Mouse (Mus musculus): ENCODE measurements around the gene Ddx42. TPM values are rescaled to one million over a fixed set of nuclear protein-coding genes. Genes with fewer than 3 reads are reported as not detected.
"Not testable (repeated sequence)": the region's sequence is repeated elsewhere in the genome, so short reads cannot be mapped to it uniquely, and the experiment has no call there.

Gene Ddx42
- 10 to 100 TPM; 37.3 to 38.8 TPM for total RNA-seq (2021)

DNA sequence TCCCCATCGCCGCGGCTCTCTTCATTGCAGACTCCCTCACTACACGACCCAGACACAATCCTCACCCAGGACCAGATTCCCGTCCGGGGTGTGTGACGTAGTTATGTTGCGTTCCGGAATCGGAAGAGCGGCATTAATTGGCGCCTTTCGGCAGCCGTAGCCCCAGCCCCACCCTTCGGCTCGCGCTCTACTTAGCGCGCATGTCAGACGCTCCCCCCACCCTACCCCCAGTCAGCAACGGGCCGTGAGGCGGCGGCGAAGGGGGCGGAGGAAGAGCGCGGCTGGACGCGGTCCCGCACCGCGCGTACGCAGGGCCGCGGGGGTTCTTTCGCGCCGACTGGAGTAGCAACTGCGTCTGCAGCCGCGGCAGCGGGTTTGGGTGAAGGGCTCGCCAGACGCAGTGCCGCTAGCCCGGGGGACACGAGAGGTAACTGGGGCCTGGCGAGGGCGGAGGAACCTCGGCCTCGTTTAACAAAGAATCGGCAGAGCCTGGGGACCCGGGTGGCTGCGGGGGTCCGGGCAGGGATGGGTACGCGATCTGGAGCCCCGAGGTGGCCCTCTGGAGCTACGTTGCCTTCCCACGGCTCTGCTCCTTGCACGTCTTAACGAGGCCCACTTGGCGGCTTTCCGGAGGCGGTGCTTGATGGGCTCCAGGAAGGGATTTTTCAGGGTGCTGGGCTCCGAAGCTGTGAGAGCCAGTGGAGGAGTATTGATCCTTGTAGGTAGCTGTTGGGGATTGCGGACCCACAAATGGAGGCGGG lies at the start of gene Ddx42:
Gene Ddx42 (plus strand): TSS at position 197 of the 761 bp plus-strand sequence.
- DNase-seq, result peak; percentile 92 to 93
- intact Hi-C loops (cut with DNase I), result no loop called here

DNA sequence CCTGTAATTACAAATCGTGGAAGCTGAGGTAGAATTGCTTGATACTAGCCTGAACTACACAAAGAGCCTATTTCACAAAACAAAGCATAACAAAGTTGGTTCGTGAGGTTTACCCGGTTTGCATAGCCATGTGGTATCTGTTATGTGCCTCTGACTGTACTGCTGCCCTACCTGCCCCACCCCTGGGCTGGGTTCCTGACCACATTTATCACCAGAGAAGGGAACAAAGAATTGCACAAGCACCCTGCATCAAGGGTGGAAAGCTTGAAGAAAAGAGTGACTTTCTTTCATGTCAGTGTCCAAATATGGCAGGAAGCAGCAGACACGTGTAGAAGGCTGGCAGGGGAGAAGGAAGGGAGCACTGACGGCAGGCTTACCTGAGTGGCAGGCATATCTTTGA lies 49.3 kb upstream of the Ddx42 start:
- DNase-seq, result no peak
- intact Hi-C loops (cut with DNase I), result no loop called here

DNA sequence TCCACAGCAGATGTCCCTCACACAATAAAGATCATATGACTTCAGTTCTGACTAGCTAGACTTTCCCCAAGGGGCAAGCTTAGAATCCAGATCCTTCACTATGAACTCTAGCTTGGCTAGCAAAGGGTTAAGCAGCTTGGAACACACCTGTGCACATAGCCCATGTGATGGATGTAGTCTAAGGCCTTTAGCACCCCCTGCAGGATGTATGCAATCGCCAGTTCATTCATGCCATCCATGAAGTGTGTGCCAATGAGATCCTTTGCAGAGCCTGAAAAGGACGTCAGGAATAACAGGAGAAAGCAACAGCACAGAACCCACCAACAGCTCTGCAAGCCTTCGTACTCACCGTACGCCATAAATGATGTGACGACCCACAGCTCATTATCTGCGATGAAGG lies 45.9 kb upstream of the Ddx42 start:
- DNase-seq, result no peak
- intact Hi-C loops (cut with DNase I), result no loop called here

DNA sequence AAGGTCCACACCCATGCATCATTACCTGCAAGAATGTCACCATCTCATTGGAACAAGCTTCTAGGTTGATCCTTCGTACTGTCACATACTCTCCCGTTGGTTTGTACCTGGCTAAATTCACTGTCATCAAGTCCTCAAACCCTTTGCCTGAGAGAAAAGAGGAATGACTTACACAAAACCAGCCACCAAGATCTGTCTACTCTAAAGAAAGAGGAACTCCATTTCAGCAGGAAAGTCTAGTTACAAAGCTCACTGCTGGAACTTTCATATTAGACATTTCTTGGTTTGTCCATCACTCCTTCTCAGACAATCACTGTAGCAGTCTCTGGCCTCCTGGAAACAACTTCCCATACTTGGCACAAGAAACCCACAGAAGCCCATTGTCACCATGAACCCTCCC lies 43.5 kb upstream of the Ddx42 start:
- intact Hi-C loops (cut with DNase I), result no loop called here
- DNase-seq, result no peak

DNA sequence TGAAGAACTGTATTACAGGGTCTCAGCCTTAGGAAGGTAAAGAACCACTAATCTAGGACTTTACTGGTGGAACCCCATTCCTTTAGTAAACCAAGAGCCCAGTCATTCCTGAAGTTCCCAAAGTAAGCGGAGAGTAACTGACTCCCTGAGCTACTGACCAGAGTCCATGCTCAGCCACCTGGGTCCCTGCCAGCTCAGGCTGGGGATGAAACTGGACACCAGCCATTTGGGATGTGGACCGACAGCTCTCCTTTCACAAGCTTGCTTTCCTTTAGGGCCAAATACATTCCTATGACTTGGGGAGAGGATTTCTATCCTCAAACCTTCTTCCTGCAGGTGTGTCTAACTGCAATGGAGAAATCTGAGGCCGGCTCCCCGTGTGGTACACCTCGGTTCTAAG lies 42.4 kb upstream of the Ddx42 start:
- DNase-seq, result peak; percentile 53
- intact Hi-C loops (cut with DNase I), result no loop called here

DNA sequence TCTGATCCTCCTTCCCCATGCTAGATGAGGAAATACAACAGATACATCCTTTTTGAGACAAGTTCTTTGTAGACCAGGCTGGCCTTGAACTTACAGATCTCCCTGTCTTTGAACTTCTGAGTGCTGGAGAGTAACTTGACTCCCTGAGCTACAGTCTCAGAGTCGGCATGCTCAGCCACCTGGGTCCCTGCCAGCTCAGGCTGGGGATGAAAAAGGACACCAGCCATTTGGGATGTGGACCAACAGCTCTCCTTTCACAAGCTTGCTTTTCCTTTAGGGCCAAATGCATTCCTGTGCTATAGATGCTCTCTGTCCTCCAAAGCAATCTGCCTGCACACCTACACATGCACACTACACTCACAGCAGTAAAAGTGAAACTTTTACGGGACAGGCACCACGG lies 41.6 kb upstream of the Ddx42 start:
- no peak for DNase-seq
- intact Hi-C loops (cut with DNase I), result no loop called here

DNA sequence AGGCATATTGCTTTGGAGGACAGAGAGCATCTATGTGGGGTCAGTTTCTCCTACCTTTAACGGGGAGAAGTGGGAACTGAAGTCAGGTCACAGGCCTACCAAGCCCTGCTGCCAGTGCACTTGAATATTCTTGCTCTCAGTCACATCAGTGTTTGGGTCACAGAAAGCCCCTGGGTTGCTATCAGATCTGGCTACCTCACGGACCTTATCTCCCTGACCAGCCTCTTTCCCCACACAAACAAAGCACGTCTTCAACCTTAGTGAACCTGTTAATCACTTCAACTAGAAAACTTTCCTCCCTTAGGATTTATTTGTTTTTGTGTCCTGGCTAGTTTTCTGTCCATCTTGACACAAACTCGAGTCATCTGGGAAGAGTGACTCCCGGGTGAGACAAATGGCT lies 40.4 kb upstream of the Ddx42 start:
- intact Hi-C loops (cut with DNase I), result no loop called here
- DNase-seq, result no peak

DNA sequence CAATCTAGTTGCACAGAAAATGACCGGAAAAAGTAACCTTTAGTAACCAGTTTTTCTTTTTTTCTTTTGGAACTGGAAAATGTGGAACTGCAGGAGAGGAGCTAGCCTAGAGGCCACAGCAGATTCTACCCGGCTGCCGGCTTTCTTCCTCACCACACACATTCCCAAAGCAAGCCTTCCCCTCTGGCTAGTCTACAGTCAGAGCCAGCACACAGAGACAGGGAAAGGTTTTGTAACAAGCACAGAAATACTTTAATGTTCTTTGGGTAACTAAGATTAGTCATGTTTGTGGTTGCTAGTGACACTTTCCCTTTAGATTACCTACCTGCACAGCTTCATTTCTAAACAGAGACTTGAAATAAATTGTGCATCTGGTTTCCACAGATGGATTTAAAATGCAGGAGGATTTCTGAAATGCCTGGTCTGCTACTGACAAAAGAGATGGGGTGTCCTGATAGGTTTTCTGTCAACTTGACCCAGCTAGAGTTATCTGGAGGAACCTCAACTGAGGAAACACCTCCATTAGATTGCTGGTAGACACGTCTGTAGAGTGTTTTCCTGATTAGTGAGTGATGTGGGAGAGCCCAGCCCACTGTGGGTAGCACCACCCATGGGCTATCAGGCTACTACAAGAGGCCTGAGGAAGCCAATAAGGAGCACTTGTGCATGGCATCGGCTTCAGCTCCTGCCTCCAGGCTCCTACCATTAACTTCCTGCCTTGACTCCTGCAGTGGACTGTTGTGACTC lies 38.5 kb upstream of the Ddx42 start:
- DNase-seq, result no peak
- intact Hi-C loops (cut with DNase I), result no loop called here

DNA sequence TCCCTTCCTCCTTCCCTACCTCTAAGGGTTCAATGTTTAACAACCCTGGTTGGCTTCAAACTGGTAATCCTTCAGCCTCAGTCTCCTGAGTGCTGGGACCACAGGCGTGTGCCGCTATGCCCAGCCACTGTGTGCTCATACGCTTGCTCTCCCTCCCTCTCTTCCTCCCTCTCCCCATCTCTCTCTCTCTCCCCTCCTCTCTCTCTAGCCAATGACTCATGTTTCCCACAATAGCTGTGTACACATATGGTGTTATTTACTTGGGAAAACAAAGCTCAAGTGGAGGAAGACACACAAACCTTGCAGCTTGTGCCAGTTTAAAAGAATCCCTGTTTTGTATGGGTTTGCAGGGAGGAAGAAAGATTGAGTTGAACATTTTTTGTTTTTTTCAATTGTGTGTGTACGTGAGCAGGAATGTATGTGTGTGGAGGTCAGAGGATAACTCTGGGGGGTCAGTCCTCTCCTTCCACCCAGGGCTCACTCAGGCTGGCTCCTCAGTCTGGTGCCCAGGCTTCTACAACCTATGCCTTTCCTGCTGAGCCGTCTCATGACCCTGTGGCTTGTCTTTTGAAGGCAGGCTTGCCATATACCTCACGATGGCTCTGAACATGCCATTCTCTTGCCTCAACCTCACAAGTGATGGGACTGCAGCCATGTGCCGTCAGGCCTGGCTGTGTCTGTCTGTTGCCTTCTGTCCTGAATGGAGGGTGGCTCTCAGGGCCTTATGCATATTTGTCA lies 36.8 kb upstream of the Ddx42 start:
- DNase-seq, result no peak
- intact Hi-C loops (cut with DNase I), result no loop called here

DNA sequence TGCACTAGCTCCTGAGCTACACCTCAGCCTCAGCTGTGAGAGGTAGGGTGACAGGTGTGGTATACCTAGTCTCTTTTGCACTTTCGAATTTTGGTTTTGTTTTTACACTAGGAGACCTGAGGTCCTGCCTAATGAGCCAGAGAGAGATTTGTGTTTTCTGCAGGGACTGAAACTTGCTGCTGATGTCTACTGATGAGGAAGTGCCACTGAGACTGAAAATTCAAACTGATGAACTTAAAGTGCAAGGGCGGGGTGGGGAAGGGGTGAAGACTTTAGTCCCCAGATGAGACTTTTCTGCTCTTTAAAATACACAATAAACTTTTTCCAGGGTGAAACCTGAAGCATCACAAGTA lies 36.3 kb upstream of the Ddx42 start:
- no peak for DNase-seq
- intact Hi-C loops (cut with DNase I), result no loop called here

DNA sequence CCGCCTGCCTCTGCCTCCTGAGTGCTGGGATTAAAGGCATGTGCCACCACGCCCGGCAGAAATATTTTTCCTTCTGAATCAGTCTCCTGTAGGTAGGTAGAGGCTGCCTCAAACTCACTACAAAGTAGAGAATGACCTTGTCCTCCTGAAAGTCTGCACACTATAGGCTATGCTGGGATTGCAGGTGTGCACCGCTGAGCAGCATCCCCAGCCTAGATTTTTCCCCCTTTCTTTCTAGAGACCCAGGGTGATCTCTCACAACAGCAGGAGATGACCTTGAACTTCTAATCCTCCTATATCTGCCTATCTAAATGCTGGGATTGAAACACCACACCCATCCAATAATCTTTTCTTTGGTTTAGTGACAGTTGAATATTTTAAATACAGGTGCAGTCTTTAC lies 29.4 kb upstream of the Ddx42 start:
- intact Hi-C loops (cut with DNase I), result no loop called here
- DNase-seq, result no peak

DNA sequence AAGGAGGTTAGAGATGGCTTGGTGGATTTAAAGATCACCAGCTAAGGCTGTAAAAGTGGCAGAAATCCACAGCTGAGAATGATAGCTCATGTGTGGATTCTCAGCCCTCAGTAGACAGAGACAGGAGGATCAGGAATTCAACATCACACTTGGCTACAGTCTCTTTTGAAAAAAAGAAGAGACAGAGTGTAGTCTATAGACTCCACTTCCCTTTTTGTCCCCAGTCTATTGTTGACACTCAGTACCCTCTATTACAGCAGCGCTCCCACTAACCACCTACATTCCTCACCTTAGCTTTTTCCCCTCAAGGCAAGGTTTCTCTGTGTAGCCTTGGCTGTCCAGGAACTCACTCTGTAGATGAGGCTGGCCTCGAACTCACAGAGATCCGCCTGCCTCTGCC lies 25.0 kb upstream of the Ddx42 start:
- DNase-seq, result no peak
- intact Hi-C loops (cut with DNase I), result no loop called here

DNA sequence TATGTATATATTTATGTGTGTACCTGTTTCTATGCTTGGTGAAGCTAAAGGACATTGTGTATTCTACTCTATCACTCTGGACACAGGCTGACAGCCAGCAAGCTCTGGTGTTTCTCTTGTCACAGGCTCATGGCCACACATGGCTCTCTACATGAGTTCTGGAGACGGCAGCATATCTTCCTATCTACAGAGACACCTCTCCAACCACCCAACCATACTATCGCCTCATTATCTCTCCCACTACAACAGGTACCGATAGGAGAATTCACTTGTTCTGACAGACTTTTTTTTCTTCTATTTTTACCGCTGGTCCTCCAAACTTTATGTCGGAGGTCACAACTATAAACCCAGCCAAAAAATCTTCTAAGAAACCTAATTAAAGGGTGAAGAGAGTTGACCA lies 24.5 kb upstream of the Ddx42 start:
- DNase-seq, result no peak
- intact Hi-C loops (cut with DNase I), result no loop called here

DNA sequence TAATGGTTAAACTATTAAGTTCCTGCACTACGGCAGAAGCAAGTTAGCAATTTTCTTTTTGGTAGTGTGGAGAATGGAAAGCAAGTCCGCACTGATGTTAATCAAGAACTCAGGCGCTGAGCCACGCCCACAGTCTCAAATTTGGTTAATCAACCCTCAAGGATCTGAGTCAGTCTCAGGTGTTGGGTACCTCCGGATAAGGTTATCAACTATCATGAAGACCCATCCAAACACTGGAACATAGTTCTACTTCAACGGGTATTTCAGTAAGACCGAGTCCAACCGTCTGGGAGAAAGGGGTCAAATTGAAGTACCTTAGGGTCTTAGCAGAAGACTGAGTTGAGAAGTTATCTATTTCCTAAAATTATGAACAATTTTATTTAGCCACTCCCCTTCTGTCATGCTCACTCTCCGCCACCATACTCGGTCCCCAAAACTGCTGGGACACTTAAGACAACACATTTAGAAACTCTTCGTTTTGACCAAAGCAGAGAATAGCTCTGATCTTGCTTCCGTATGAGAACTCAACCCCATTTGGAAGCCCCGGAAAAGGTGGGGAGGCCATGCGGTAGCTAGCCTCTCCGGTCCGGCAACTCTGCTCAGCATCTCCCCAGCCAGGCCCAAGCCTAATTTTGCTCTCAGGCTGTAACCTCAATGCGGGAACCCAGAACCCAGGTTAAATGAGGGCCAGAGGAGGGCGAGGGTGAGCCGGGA lies 23.9 kb upstream of the Ddx42 start:
- intact Hi-C loops (cut with DNase I), result no loop called here
- DNase-seq, result no peak

DNA sequence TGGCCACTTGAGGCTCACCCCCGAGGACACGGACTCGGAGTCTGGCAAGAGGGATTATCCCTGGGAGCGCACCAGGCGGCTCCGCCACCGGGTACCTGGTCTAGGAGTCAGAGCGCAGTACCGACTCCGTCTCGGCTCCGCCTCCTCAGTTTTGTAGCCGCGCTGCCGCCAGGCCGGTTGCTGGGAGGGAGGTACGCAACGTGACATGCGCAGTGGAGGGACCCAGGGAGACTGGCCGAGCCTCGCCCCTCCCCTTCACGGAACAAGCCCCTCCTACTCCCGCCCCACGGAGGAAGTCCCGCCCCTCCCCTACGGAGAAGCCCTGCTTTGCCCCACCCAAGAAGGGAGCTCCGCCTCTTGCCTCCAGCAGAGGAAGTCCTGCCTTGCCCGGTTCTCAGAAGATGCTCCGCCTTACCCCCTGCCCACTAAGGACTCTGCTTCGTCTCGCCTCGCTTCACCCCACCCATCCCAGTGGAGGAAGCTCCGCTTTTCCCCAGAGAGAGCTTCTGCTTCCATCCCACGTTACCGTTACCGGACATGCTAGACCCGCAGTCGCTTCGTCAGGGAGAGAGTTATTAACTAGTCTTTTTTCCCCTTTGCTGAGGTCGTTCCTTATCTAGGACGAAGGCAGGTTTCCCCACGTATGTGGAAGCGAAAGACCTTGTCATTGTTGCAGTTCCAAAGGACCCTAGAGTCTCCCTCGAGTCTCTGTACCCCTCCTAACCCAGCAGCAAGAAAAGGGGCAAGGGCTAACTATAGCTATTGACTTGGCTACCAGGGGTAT lies 23.2 kb upstream of the Ddx42 start:
- intact Hi-C loops (cut with DNase I), result no loop called here
- DNase-seq, result peak; percentile 97

DNA sequence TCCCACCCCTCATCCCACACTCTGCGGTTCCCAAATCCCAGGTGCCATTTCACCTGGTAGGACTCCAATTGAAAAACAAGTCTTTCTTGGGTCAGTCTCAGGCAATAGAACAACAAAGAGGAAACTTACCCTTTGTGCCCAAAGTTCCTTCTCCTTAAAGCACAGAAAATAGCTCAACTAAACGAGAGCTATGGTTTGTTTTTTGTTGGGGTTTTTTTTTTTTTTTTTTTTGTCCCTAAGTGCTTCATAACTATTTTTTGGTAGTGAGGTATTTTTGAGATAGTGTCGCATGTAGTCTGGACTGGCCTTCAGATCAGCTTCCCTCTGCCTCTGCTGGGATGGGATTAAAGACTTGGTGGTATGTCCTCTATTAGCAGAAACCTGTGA lies 22.6 kb upstream of the Ddx42 start:
- no peak for DNase-seq
- intact Hi-C loops (cut with DNase I), result no loop called here

DNA sequence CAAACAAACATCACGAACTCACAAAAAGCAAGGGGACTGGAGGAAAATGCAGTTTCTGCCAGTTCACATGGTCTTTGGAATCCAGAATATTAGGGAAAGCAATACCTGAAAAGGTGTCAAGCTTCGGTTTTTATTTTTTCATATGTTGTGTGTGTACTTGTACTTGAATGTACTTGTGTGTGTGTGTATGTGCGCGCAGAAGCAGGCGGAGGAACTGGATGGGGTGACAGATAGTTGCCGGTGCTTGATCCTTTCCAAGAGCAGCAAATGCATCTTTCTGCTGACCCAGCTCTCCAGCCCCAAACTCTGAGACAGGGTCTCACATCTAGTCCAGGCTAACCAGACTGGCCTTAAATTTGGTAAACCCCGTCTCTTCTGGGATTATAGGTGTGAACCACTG lies 21.8 kb upstream of the Ddx42 start:
- intact Hi-C loops (cut with DNase I), result no loop called here
- DNase-seq, result no peak

DNA sequence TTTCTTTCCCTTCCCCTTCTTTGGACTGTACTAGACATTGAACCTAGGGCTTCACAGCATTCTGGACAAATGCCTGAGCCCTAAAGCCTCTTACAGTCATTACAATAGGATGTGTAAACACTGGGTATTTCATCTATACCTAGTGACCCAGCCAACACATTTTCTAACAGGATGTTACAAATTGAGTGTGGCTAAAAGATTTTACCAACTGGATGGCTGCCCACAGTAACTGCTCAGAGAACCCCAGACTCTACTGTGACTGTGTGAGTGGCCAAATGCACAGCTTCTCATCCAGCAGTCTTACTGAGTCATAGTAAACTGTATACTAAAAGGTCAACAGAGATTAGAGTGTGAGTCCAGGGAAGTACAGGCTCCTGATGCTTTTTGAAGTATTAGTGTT lies 21.4 kb upstream of the Ddx42 start:
- intact Hi-C loops (cut with DNase I), result no loop called here
- DNase-seq, result no peak

DNA sequence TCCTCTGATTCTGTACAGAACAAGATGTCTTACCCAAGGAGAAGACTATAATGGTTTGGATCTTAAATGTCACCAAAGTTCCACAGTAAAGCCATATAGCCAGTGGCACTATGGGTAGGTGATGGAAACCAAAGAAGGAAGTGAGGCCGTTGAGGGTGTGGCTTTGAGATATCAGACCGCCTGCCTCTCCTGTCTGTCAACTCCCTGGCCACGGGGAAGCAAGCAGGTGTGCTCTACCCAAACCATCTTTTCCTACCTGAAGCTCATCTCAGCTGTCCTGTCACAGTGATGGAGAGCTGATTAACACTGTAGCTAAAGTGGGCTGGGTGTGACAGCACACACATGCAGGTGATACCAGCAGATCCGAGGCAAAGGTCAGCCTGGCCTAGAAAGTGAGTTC lies 18.4 kb upstream of the Ddx42 start:
- no peak for DNase-seq
- intact Hi-C loops (cut with DNase I), result no loop called here

DNA sequence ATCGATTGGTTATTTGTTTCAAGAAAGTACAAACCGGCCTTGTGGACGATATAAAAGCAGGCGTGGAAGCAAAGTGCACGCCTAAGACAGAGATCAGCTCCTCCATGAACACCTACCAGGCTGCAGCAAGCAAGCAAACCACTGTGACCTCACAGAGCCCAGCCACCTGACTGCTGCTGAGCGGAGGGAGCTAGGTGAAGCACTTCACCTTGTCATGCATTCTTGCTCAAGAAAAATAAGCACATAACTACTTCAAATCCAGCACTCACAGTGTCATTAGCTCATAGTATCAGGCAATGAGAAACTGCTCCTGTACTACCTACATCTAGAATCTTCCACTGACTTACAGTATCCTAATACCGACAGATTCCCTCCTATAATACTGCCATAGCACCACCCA lies 16.7 kb upstream of the Ddx42 start:
- intact Hi-C loops (cut with DNase I); DNase-seq: not testable (repeated sequence)

DNA sequence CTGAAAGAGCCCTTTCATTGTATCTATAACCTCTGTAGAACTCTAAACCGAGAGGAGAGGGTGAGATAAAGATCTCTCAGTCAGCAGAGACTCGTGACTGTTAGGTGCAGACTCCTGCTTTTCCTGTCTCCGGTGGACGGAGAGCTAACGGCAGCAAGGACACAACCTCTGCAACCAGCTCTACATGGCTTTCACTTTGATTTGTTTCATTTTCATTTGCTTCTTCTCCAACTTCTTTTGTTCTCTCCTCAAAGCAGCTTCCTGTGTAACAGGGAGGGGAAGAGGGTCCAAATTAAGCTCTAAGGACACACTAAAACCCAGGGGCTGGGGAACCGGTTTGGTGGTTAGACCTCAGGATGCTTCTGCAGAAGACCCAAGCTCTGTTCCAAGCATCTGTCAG lies 16.0 kb upstream of the Ddx42 start:
- no peak for DNase-seq
- intact Hi-C loops (cut with DNase I), result no loop called here

All from heart, postnatal 10 days (tissue).